Mouse (Mus musculus) v-Abl transformed pro-B cells (cell line): ENCODE measurements around the gene Lrrc17.

ENCODE experiments used
- in situ Hi-C, 2 experiments: fragments of 400-800 bp; cut with MboI; formaldehyde crosslinking; loops; one replicate each; pipeline ENCODE4 v1.15.1; 2025; ENCODE audit not compliant: unreplicated experiment in 2 of 2

Gene Lrrc17

GRCm38 (mm10) chr5:21543409-21544201 lies at the start of gene Lrrc17:
Lrrc17 (plus strand) TSS chr5:21543559.
- in situ Hi-C loops: no loop called here

- in situ Hi-C loops: no loop called here
These were observed 48.6 kb upstream of the Lrrc17 start for GRCm38 (mm10) chr5:21494781-21495180.

DNA sequence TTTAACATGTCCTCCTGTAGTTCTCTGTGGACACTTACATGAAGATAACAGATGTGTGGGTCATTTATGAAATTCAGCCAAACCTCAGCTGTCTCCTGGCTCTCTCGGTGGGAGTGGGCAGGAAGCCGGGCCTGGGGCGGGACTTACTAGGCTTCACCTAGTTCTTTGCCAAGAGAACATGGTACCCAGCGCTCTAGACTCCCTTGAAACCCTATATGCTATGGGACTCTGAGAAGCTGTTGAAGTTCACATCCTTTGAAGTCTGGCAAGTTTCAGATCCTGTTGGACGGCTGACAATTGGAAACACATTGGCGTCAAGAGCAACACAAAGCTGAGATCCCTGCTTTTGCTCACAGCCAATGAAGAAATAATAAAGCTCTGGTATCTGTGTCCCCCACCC lies 47.0 kb upstream of the Lrrc17 start:
- in situ Hi-C loops: no loop called here

GRCm38 (mm10) chr5:21496881-21497280 lies 46.5 kb upstream of the Lrrc17 start:
- in situ Hi-C loops: no loop called here

- in situ Hi-C loops: no loop called here
These were observed 44.9 kb upstream of the Lrrc17 start for GRCm38 (mm10) chr5:21498490-21498889.

- in situ Hi-C loops: no loop called here
These were observed 44.4 kb upstream of the Lrrc17 start for GRCm38 (mm10) chr5:21498925-21499324.

- in situ Hi-C loops: no loop called here
These were observed 43.2 kb upstream of the Lrrc17 start for GRCm38 (mm10) chr5:21500133-21500532.

- in situ Hi-C loops: no loop called here
These were observed 42.4 kb upstream of the Lrrc17 start for GRCm38 (mm10) chr5:21500941-21501340.

- in situ Hi-C loops: no loop called here
These were observed 40.3 kb upstream of the Lrrc17 start for GRCm38 (mm10) chr5:21502936-21503610.

- in situ Hi-C loops: no loop called here
These were observed 38.2 kb upstream of the Lrrc17 start for GRCm38 (mm10) chr5:21505159-21505558.

DNA sequence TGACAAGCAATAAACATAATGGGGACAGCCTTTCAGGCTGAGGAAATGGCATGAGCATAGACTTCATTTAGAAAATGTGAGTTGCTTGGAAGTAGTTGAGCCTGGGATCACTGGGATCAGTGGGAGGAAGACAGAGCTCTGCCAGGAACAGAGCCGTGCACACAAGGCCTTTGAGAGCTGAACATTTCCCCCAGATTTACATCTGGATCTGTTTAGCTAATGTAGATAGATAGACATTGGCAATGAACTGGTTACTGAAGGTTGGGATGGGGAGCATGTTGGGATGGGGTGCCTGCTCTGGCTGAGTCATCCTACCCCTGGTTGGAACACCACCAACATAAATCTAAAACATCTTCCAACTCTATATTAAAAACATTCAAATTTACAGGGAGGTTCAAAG lies 36.5 kb upstream of the Lrrc17 start:
- in situ Hi-C loops: no loop called here

- in situ Hi-C loops: no loop called here
These were observed 33.6 kb upstream of the Lrrc17 start for GRCm38 (mm10) chr5:21509801-21510200.

GRCm38 (mm10) chr5:21513363-21513762 lies 30.0 kb upstream of the Lrrc17 start:
- in situ Hi-C loops: no loop called here

- in situ Hi-C loops: no loop called here
These were observed 25.8 kb upstream of the Lrrc17 start for GRCm38 (mm10) chr5:21517562-21517961.

DNA sequence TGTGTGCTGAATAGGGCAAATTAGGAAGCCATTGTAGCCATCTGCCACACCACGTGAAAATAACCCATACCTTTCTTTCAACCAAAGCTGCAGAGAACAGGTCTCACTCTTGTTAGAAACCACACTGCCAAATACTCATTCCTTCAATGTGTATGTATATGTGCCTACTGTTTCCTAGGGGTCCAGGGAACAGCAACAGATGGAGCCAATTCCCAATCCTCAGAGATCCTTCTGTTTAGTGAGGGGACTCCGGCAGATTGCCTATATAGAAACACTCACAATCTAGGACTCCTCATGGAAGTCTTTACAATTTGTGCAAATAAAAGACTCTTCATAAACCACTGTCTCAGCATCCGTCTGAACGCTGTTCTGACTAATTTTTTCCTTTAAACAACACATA lies 25.2 kb upstream of the Lrrc17 start:
- in situ Hi-C loops: no loop called here

- in situ Hi-C loops: no loop called here
These were observed 24.2 kb upstream of the Lrrc17 start for GRCm38 (mm10) chr5:21519166-21519565.

- in situ Hi-C loops: loop anchor here in 1 of 2 experiments (5.0 kb wide), 1 partner anchor 45 kb away; no protein-coding TSS in a partner anchor
These were observed 16.4 kb upstream of the Lrrc17 start for GRCm38 (mm10) chr5:21526835-21527485.

- in situ Hi-C loops: loop anchor here in 1 of 2 experiments (5.0 kb wide), 1 partner anchor 45 kb away; no protein-coding TSS in a partner anchor
These were observed 15.9 kb upstream of the Lrrc17 start for GRCm38 (mm10) chr5:21527488-21527911.

DNA sequence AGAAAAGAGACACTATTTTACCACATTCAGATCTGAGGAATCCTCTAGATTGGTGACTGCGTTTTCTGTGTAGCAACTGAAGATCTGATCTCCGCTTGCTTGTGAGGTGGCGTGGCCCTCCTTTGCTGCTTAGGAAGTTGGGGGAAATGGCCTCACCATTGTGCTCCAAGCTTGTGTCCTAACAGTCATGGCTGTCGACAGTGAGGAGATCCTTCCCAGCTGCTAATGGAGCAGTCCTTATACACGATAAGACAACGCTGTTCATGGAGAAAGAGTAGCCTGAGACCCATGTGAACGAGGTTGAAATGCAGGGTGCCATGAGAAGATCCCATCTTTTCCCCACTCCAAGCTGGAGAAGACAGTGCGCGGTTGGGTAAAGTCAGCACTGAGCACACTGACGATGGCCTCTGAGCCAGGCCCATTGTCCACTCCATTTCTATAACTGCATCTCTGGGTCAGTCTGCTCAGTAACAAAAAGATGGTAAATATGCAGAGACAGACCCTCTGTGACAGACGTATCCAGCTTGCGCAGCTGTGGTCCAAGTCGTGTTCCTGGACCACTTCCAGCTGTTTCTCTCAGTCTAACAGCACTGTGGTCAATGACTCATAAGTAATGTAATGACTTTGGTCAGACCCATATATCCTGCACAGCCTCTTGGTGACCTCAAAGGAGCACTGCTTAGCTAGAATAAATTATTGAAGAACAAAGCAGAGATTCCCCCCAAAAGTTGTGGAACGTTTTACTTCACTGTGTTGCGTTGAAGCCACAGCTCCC lies 15.1 kb upstream of the Lrrc17 start:
- in situ Hi-C loops: loop anchor here in 1 of 2 experiments (5.0 kb wide), 1 partner anchor 44 kb away; no protein-coding TSS in a partner anchor

DNA sequence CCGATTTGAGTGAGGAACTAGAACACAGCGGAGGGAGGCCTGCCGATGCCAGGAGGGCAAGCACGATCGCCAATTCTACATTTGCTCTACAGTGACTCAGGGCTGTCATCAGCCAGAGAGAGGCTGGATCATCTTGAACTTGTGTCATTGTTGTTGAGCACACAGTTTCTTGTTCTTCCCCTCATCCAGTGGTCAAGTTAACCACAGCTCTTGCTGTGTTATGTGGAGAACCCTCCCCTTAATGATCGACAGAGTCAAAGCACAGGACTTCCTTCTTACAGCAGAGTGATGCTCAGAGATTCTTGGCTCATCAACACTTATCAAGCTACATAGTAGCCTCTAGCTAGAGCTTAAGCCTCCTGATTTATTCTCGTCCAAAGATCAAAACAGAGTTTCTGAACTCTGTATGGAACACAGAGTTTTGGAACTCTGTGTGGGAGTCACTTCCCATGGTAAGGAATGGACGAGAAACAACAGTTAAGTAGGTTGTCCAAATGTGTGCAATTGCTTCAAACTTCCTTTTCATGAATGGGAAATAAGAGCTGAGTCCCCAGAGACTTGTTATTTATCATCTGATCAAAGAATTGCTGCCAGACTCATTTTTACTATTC lies 14.1 kb upstream of the Lrrc17 start:
- in situ Hi-C loops: loop anchor here in 1 of 2 experiments (5.0 kb wide), 1 partner anchor 43 kb away; no protein-coding TSS in a partner anchor
